Mouse (Mus musculus) heart, embryonic 10.5 days (tissue): ENCODE data around the gene Ssr3. TPM values are rescaled to one million over a fixed set of nuclear protein-coding genes. Genes with fewer than 3 reads are reported as not detected.

ENCODE experiments used
- DNase-seq: peaks from one replicate; pipeline ENCODE4 v3.0.0-alpha.2; 2017; ENCODE audit warnings: low spot score
- H3K27ac ChIP-seq: fragments of 300-500 bp; sonication (generic); 2 replicates; pipeline ENCODE4 v1.5.1; 2016; ENCODE audit warnings: mild to moderate bottlenecking
- H3K27me3 ChIP-seq: fragments of 300-500 bp; sonication (generic); 2 replicates; pipeline ENCODE4 v1.6.1; 2016; ENCODE audit warnings: mild to moderate bottlenecking; ENCODE audit not compliant: poor library complexity, insufficient read depth, severe bottlenecking
- H3K36me3 ChIP-seq: fragments of 300-500 bp; sonication (generic); 2 replicates; pipeline ENCODE4 v1.6.1; 2016; ENCODE audit warnings: mild to moderate bottlenecking, moderate library complexity
- H3K4me1 ChIP-seq: fragments of 300-500 bp; sonication (generic); 2 replicates; pipeline ENCODE4 v1.6.1; 2016; ENCODE audit warnings: mild to moderate bottlenecking
- H3K4me3 ChIP-seq: fragments of 300-500 bp; sonication (generic); 2 replicates; pipeline ENCODE4 v1.5.1; 2016; ENCODE audit warnings: mild to moderate bottlenecking, moderate library complexity
- H3K9me3 ChIP-seq: fragments of 300-500 bp; sonication (generic); 2 replicates; pipeline ENCODE4 v1.6.1; 2016; ENCODE audit warnings: mild to moderate bottlenecking, moderate library complexity
- WGBS: fragments of 180-500 bp; shearing (Covaris S2); methylation state at CpG from one replicate; pipeline ENCODE4 v1.1.7; 2016; 5-methylcytosine and 5-hydroxymethylcytosine counted together
- polyA plus RNA-seq: library from polyadenylated mRNA; unstranded; fragments of >200 nt; fragmentation: Nextera tagmentation; extraction: Ambion mirVana; gene quantifications from 2 replicates; pipeline ENCODE4 v1.2.1, GENCODE M21; 2016

The Ssr3 gene
- polyA plus RNA-seq, result 243 and 263 TPM in 2 replicates

- H3K4me3 ChIP-seq, result peak within 1 kb of the TSS; percentile 86
- no peaks in the 10 kb centered on the region for H3K9me3 ChIP-seq
- H3K36me3 ChIP-seq, result peaks cover 32% of the 10 kb centered on the region
- peaks cover 3% of the 10 kb centered on the region; the same call in 1 of the 2 replicates for H3K4me1 ChIP-seq
- under 1% methylated on average over 36 of the region's 36 CpGs for WGBS
- H3K27ac ChIP-seq, result peak within 1 kb of the TSS; percentile 95
- H3K27me3 ChIP-seq, result no peaks in the 10 kb centered on the region
- DNase-seq, result peak; percentile 98
Observed at GRCm38 (mm10) chr3:65392421-65392817, at the start of gene Ssr3. Gene Ssr3, minus strand, starts transcription at chr3:65392623.

- no peak overlapping the region for H3K4me3 ChIP-seq
- no peaks in the 10 kb centered on the region for H3K27me3 ChIP-seq
- no peak for DNase-seq
- 64% methylated on average over 8 of the region's 8 CpGs for WGBS
- no peaks in the 10 kb centered on the region for H3K9me3 ChIP-seq
- H3K4me1 ChIP-seq, result peaks cover 11% of the 10 kb centered on the region
- no peaks in the 10 kb centered on the region for H3K36me3 ChIP-seq
- H3K27ac ChIP-seq, result peak overlapping the region; percentile 47; the same call in 1 of the 2 replicates
Observed at GRCm38 (mm10) chr3:65441586-65442111, 49.2 kb upstream of the Ssr3 start.

- H3K27me3 ChIP-seq, result no peaks in the 10 kb centered on the region
- H3K4me1 ChIP-seq, result peaks cover 11% of the 10 kb centered on the region
- DNase-seq, result no peak
- WGBS, result 63% methylated on average over 7 of the region's 7 CpGs
- no peaks in the 10 kb centered on the region for H3K9me3 ChIP-seq
- H3K27ac ChIP-seq, result no peak overlapping the region
- no peak overlapping the region for H3K4me3 ChIP-seq
- H3K36me3 ChIP-seq, result no peaks in the 10 kb centered on the region
Observed at GRCm38 (mm10) chr3:65438511-65439228, 46.2 kb upstream of the Ssr3 start.

GRCm38 (mm10) chr3:65435812-65436211 is 43.4 kb upstream of the Ssr3 start:
- no peak overlapping the region for H3K4me3 ChIP-seq
- no peaks in the 10 kb centered on the region for H3K36me3 ChIP-seq
- DNase-seq, result no peak
- no peaks in the 10 kb centered on the region for H3K27me3 ChIP-seq
- H3K4me1 ChIP-seq, result peaks cover 6% of the 10 kb centered on the region
- H3K9me3 ChIP-seq, result no peaks in the 10 kb centered on the region
- WGBS, result 32% methylated on average over 2 of the region's 2 CpGs
- H3K27ac ChIP-seq, result no peak overlapping the region

GRCm38 (mm10) chr3:65435101-65435571 is 42.7 kb upstream of the Ssr3 start:
- Histone ChIP-seq H3K4me3 (no peak overlapping the region), H3K9me3 (no peaks in the 10 kb centered on the region), H3K27ac (no peak overlapping the region), H3K27me3 (no peaks in the 10 kb centered on the region), H3K36me3 (no peaks in the 10 kb centered on the region), H3K4me1 (peaks cover 6% of the 10 kb centered on the region)
- WGBS, result 87% methylated on average over 11 of the region's 11 CpGs
- DNase-seq, result no peak

GRCm38 (mm10) chr3:65432236-65432635 is 39.8 kb upstream of the Ssr3 start:
- no peak for DNase-seq
- Histone ChIP-seq H3K27me3 (no peaks in the 10 kb centered on the region), H3K27ac (no peak overlapping the region), H3K9me3 (no peaks in the 10 kb centered on the region), H3K4me3 (no peak overlapping the region), H3K4me1 (no peaks in the 10 kb centered on the region), H3K36me3 (no peaks in the 10 kb centered on the region)
- WGBS, result 88% methylated on average over 5 of the region's 5 CpGs

- Histone ChIP-seq H3K9me3 (no peaks in the 10 kb centered on the region), H3K36me3 (no peaks in the 10 kb centered on the region), H3K27ac (no peak overlapping the region), H3K4me3 (no peak overlapping the region), H3K27me3 (no peaks in the 10 kb centered on the region), H3K4me1 (no peaks in the 10 kb centered on the region)
- DNase-seq, result no peak
- WGBS, result 78% methylated on average over 3 of the region's 3 CpGs
Observed at GRCm38 (mm10) chr3:65419706-65420105, 27.3 kb upstream of the Ssr3 start.

- H3K4me1 ChIP-seq, result no peaks in the 10 kb centered on the region
- DNase-seq, result no peak
- H3K9me3 ChIP-seq, result no peaks in the 10 kb centered on the region
- no peak overlapping the region for H3K4me3 ChIP-seq
- H3K27ac ChIP-seq, result no peak overlapping the region
- no peaks in the 10 kb centered on the region for H3K27me3 ChIP-seq
- 57% methylated on average over 5 of the region's 5 CpGs for WGBS
- H3K36me3 ChIP-seq, result no peaks in the 10 kb centered on the region
Observed at GRCm38 (mm10) chr3:65417913-65418594, 25.6 kb upstream of the Ssr3 start.

GRCm38 (mm10) chr3:65416571-65416970 is 24.1 kb upstream of the Ssr3 start:
- no peaks in the 10 kb centered on the region for H3K27me3 ChIP-seq
- H3K4me1 ChIP-seq, result no peaks in the 10 kb centered on the region
- H3K36me3 ChIP-seq, result no peaks in the 10 kb centered on the region
- H3K27ac ChIP-seq, result no peak overlapping the region
- no peak overlapping the region for H3K4me3 ChIP-seq
- no peak for DNase-seq
- H3K9me3 ChIP-seq, result no peaks in the 10 kb centered on the region

GRCm38 (mm10) chr3:65407891-65408290 is 15.5 kb upstream of the Ssr3 start:
- Histone ChIP-seq H3K27me3 (no peaks in the 10 kb centered on the region), H3K9me3 (no peaks in the 10 kb centered on the region), H3K4me3 (no peak overlapping the region), H3K27ac (no peak overlapping the region), H3K36me3 (no peaks in the 10 kb centered on the region), H3K4me1 (no peaks in the 10 kb centered on the region)
- DNase-seq, result no peak

- Histone ChIP-seq H3K9me3 (no peaks in the 10 kb centered on the region), H3K4me1 (no peaks in the 10 kb centered on the region), H3K4me3 (no peak overlapping the region), H3K27me3 (no peaks in the 10 kb centered on the region), H3K27ac (no peak overlapping the region), H3K36me3 (no peaks in the 10 kb centered on the region)
- WGBS, result 77% methylated on average over 4 of the region's 4 CpGs
- no peak for DNase-seq
Observed at GRCm38 (mm10) chr3:65405781-65406180, 13.4 kb upstream of the Ssr3 start.

- DNase-seq, result no peak
- no peak overlapping the region for H3K27ac ChIP-seq
- no peak overlapping the region for H3K4me3 ChIP-seq
- H3K27me3 ChIP-seq, result no peaks in the 10 kb centered on the region
- no peaks in the 10 kb centered on the region for H3K9me3 ChIP-seq
- no peaks in the 10 kb centered on the region for H3K36me3 ChIP-seq
- no peaks in the 10 kb centered on the region for H3K4me1 ChIP-seq
- 88% methylated on average over 3 of the region's 3 CpGs for WGBS
Observed at GRCm38 (mm10) chr3:65397566-65397965, 5.1 kb upstream of the Ssr3 start.

GRCm38 (mm10) chr3:65396835-65397504 is 4.5 kb upstream of the Ssr3 start:
- H3K4me1 ChIP-seq, result no peaks in the 10 kb centered on the region
- H3K4me3 ChIP-seq, result no peak overlapping the region
- 71% methylated on average over 4 of the region's 4 CpGs for WGBS
- no peaks in the 10 kb centered on the region for H3K9me3 ChIP-seq
- H3K27me3 ChIP-seq, result no peaks in the 10 kb centered on the region
- DNase-seq, result no peak
- H3K27ac ChIP-seq, result no peak overlapping the region
- no peaks in the 10 kb centered on the region for H3K36me3 ChIP-seq
